Mouse (Mus musculus) T-cell, adult 2 months (primary cell): ENCODE measurements around the gene Hoxd8.

Experiments used
- DNase-seq: peaks from one replicate; pipeline ENCODE4 v3.0.0; 2022; ENCODE audit warnings: low spot score

The Hoxd8 gene

DNA sequence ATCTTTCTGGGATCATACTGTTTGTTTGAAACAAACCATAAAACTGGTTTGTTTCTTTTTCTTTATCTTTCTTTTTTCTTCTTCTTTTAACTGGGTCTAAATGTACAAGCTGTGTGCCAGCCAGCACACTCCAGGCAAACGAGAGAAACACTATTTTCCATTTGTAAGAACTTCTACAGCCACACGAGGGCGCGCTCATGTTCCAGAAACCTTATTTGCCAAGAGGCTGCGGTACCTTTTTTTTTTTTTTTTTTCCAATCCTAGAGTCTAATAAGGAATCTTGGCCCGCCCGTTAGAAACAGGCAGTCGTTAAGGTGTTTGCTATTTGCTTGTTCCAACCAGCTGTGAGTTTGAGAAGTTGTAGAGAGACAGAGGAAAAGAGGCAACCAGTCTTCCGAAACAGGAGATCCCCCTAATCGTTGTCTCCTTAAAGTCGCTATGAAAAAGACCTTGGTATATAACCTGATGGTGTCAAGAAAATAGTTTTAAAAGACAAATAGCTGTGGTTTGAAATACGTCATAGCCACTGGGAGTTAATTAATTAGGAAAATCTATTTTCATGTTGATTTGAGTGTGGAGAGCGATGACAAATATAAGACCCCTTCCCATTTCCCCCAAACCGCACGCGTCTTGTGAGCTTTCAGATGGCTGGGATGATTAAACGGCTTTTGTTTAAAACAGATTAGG is 18.0 kb upstream of the Hoxd8 start:
- no peak for DNase-seq

- no peak for DNase-seq
These were observed 17.3 kb upstream of the Hoxd8 start for GRCm38 (mm10) chr2:74686988-74687697.

GRCm38 (mm10) chr2:74687698-74688555 is 16.5 kb upstream of the Hoxd8 start:
- DNase-seq: no peak

DNA sequence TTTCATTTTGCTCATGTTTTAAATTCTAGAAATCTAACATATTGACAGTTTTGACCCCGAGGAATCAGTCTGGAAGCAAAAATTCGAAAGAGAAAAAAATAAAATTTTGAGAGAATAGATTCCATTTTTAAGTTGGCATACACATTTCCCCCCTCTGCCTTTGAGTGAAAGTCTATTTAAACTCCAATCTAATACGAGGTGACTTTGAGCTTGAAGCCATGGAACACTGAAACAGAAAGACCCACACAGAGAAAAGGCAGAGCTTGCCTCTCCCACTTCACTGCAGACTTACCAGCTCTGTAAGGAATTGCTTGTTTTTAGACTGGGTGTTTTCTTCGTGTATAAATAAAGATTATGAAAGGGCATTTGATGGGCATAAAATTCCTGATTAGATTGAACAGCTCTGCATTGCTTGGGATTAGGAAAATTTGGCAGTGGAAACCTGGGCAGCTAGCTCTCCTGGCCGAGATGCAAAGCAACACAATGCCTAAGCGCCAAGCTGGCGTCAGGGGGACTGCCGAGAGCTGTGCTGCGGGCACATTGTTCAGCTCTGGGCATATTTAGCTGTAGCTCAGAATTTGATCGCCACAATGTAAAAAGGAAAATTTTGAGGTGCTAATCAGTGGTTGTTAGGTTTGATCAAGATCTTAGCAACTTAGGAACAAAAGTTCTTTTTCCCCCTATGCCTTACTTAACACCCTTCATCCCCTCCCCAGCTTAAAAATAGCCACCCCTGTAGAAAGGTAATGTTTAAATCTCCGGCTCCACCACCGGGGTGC is 15.4 kb upstream of the Hoxd8 start:
- no peak for DNase-seq

DNA sequence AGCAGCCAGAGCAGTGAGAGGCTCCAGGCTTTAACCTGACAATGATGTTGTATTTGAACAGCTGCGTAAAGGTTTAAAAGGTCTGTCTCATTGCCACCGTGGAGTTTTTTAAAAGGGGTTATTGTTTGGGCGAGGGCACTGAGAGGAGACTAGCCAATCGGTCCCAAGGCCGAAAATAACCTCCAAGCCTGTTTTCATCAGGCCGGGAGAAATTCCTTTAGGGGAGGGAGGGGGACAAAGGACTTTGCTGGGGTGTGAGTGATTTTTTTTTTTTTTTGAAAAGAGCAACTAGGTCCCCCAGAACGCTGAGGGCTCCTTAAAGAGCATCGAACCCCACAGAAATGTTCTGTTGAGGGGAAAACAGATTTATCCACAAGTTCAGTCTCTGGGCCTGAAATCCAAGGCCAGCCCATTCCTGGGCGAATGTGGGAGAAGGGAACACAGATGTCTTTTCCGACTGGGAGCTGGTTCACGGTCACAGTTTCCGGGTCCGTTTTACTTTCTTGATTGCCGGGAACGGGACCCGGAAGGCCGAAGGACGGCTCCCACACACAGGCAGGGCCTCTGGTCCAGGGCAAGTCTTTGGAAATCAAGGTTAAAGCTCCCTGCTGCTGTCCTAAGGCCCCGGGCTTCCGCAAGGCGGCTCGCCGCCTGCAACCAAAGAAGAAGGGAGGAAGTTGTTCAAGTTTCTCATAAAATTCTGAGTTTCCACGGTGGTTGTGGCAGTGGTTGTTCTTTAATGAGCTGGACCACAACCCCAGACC is 14.7 kb upstream of the Hoxd8 start:
- DNase-seq: no peak

DNA sequence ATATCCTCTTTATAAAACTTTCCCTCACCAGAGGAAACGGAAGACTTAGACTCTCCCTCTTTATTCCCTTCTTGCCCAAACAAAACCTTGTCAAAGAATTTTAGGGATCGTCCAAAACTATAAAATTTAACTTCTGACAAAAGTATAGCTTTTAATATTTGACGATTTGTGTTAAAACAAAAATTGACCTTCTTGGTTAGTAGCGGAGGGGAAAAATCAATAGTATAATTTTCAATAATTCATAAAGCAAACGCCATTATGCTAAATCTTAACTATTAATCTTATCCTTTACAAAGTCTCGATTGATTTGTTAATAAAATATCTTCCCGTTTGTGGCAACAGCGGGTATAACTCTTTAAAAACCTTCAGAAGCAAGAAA is 14.1 kb upstream of the Hoxd8 start:
- DNase-seq: no peak

GRCm38 (mm10) chr2:74691022-74691951 is 13.1 kb upstream of the Hoxd8 start, which contains the start of gene Hoxd10:
Gene Hoxd10, plus strand, starts transcription at chr2:74691924.
- DNase-seq: no peak

DNA sequence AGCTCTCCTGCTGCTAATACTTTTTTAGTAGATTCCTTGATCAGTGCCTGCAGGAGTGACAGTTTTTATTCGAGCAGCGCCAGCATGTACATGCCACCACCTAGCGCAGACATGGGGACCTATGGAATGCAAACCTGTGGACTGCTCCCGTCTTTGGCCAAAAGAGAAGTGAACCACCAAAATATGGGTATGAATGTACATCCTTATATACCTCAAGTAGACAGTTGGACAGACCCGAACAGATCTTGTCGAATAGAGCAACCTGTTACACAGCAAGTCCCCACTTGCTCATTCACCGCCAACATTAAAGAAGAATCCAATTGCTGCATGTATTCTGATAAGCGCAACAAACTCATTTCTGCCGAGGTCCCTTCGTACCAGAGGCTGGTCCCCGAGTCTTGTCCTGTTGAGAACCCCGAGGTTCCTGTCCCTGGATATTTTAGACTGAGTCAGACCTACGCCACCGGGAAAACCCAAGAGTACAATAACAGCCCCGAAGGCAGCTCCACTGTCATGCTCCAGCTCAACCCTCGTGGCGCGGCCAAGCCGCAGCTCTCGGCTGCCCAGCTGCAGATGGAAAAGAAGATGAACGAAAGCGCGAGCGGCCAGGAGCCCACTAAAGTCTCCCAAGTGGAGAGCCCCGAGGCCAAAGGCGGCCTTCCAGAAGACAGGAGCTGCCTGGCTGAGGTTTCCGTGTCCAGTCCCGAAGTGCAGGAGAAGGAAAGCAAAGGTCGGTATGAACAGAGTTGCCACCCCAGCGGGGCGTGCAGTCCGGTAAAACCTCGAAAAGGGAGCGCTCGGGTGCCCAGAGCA is 12.2 kb upstream of the Hoxd8 start:
- DNase-seq: no peak

GRCm38 (mm10) chr2:74692808-74693431 is 11.5 kb upstream of the Hoxd8 start:
- DNase-seq: no peak

DNA sequence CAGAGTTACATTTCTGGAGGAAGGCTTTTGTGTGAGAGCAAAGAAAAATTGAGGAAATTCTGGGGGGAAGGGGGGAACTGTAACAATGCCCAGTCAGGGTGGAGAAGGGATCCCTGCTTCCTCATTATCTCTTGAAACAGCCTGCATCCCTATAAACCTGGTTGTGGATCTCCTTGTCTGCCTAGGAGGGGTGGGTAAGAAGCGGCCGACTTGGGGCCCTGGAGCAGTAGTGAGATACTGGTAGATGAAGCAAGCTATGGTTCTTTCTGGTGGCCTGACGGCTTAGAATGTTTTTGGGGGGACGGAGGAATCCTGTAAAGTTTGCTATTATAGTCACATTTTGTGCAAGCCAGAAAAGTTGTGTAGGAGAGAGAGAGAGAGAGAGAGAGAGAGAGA is 11.0 kb upstream of the Hoxd8 start:
- no peak for DNase-seq

GRCm38 (mm10) chr2:74694066-74694465 is 10.3 kb upstream of the Hoxd8 start:
- DNase-seq: no peak

- DNase-seq: no peak
These were observed 9.0 kb upstream of the Hoxd8 start for GRCm38 (mm10) chr2:74695383-74695782.

DNA sequence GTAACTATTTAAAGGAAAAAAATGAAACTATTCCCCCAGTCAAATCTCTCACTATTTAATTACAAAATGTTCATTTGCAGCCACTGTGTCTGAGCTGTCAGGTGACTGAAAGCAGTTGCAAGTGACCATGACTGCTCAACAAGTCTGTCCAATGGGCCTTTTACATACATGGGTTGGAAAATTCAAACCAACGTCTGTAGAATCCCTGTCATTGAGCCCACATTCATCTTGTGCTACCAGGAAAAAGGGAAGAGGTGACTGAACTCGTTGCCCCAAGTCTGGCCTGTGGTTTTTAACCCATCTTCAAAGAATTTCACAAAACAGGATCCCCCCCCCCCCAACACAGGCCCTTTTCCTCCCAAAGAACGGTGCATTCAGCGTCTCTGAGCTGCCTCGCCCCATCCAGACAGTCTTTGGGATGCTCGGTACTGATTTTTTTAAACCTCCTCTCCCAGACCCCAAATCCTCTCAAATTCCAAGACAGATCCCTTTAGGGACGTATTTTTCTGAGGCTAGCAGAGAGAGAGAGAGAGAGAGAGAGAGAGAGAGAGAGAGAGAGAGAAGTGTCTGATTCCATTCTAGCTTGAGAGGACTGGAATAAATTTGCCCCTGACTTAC is 8.5 kb upstream of the Hoxd8 start:
- no peak for DNase-seq

DNA sequence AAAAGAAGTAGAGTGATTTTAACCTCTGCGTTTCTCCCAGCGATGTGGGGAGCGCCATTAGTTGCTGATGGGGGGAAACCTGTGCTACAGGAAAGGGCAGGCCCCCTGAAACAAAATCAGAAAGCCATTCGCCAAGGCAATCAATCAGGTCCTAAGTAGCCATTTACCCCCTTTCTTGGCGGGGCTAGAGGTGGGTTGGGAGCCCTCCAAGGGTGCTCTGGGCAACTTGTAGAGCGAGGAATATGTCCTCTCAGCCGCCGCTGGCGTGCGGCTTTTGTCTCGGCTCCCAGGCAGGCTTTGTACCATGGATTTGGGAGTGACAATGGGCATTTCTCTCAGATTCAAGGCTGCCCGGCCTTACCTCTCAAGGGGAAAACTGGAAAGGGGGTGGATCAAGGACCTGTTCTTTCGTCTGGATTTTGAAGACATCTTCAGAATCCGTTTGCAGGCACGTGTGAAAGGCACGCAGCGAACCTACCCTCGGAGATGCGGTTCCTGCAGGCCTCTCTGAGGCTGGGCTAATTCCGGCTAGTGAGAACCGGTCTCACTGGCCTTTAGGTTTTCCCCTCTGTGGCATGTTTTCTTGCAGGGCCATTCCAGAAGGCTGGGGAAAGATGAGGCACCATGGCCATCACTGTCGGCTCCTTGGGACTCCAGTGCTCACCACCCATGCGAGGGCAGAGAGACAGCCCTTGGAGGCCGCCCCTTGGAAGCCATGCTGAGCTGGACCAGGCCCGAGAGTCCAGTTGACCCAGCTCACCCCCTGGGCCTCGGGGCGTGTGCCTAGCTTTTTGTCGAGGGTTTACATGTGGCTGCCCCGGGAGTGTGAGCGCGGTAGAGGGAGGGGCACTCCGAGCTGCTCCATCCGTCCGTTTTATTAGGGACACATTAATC is 7.7 kb upstream of the Hoxd8 start:
- DNase-seq: no peak

DNA sequence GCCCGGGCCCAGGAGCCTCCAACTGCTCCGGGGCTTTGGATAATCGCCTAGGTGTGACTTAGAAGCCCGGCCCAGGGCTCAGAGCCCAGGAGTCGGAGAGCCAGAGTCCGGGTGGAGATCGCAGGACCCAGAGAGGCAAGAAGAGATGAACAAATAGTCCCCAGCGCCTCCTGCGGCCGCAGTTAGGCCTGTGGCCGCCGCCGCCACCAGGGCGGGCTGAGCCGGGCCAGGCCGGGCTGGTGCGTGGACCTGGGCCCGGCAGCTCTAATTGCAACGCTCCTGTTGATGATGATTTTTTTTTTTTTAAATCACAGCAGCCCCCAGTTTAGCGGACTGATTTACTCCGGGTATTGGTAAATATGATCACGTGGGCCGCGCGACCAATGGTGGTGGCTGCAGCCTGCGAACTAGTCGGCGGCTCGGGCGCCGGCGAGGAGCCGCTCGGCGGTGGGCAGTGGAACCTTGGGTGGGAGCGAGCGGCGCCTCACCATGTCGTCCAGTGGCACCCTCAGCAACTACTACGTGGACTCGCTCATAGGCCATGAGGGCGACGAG is 6.8 kb upstream of the Hoxd8 start, which contains the start of gene Hoxd9:
Gene Hoxd9 (plus strand): TSS at position 161 of the 555 bp plus-strand sequence.
- no peak for DNase-seq

DNA sequence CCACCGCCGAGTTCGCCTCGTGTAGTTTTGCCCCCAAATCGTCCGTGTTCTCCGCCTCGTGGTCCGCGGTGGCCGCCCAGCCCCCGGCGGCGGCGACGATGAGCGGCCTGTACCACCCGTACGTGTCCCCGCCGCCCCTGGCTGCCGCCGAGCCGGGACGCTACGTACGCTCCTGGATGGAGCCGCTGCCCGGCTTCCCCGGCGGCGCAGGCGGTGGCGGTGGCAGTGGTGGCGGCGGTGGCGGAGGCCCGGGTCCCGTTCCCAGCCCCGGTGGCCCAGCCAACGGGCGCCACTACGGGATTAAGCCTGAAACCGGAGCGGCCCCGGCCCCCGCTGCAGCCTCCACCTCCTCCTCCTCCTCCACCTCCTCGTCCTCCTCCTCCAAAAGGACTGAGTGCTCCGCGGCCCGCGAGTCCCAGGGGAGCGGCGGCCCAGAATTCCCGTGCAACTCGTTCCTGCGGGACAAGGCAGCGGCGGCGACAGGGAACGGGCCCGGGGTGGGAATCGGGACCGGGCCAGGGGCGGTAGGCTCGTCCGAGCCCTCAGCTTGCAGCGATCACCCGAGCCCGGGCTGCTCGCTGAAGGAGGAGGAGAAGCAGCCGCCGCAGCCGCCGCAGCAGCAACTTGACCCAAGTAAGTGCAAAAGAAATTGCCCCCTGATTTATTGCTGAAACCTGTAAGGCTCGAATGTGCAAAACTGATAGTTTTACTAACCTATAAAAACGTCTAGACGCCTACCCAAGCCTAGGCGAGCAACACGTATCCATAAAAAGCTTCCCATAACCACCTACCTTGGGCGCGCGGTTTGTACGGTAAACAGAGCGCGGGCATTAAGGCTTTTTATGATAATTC is 6.0 kb upstream of the Hoxd8 start:
- DNase-seq: no peak
